17 mouse cellular contexts compared by ENCODE assay signal in the genomic region with DNA sequence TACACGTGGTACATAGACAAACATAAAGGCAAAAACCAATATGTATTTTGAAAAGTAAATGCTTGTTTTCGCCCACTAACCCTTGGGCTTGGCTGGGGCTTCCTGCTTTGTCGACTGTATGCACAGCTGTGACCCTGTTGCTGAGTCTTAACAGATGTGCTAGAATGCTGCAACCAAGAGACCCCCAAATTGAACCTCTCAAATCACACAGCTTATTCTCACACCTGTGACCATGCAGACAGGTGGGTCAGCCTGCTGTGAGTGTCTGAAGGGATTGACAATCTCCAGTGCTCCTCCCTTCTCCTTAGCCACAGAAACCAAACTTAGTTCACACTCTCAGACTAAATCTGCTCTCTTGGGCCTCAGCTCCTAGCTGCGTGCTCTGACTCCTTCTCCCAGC. TPM values are rescaled to one million over a fixed set of nuclear protein-coding genes. Genes with fewer than 3 reads are reported as not detected.
DNase-seq lines count a peak whose midpoint lies in the region; ATAC-seq and TF ChIP-seq lines count a peak whose summit lies in the region.
"Had no signal": no experiment of that assay in that cellular context is flagged by ENCODE, and none has a peak within 500 bp of the region (broad histone marks: within the 10 kb centered on the region; RNA-seq: fewer than 3 reads in every experiment).

No protein-coding gene starts in this region.

- peak overlapping the region; percentile 83 for H3K27ac ChIP-seq in liver, embryonic 12.5 days
- H3K27ac ChIP-seq in liver, postnatal 0 days (ENCODE audit: low read depth) = no peak overlapping the region
- H3K27ac ChIP-seq in hindbrain, postnatal 0 days = peak overlapping the region; percentile 88; the same call in 1 of the 2 replicates
- no peak overlapping the region for H3K27ac ChIP-seq in embryonic facial prominence, embryonic 10.5 days (replicated peaks)
- H3K27ac ChIP-seq: embryonic facial prominence, embryonic 13.5 days; heart, embryonic 13.5 days; stomach, embryonic 15.5 days had no signal

- TF ChIP-seq EP300 in liver, postnatal 0 days (IDR thresholded peaks at IDR 0.05; ENCODE audit: low read depth) = no peak

- H3K27me3 ChIP-seq in liver, embryonic 12.5 days (replicated peaks) = peaks cover 39% of the 10 kb centered on the region
- no peaks in the 10 kb centered on the region; the same call in 1 of the 2 replicates for H3K27me3 ChIP-seq in liver, postnatal 0 days (ENCODE audit: insufficient read depth, low read length)
- H3K27me3 ChIP-seq in hindbrain, postnatal 0 days (ENCODE audit: insufficient read depth, low read length) = no peaks in the 10 kb centered on the region
- H3K27me3 ChIP-seq in myocyte (ENCODE audit: control insufficient read depth, insufficient read depth, insufficient read length) = no peaks in the 10 kb centered on the region
- 0 out of 2 replicates have a peak, but pooled peaks cover 4% of the 10 kb centered on the region for H3K27me3 ChIP-seq in embryonic facial prominence, embryonic 10.5 days (replicated peaks; ENCODE audit: low read depth, poor library complexity, severe bottlenecking)
- H3K27me3 ChIP-seq: embryonic facial prominence, embryonic 13.5 days; stomach, embryonic 15.5 days had no signal

- no peak overlapping the region for H3K9ac ChIP-seq in liver, embryonic 12.5 days
- no peak overlapping the region for H3K9ac ChIP-seq in liver, postnatal 0 days (replicated peaks)
- no peak overlapping the region for H3K9ac ChIP-seq in hindbrain, postnatal 0 days (replicated peaks; ENCODE audit: low read length)
- H3K9ac ChIP-seq: embryonic facial prominence, embryonic 13.5 days; heart, embryonic 13.5 days; stomach, embryonic 15.5 days had no signal

- no peak for ATAC-seq in liver, embryonic 12.5 days
- no peak for ATAC-seq in liver, postnatal 0 days
- ATAC-seq in hindbrain, postnatal 0 days = no peak
- ATAC-seq: CD4-positive, CD25-positive, alpha-beta regulatory T cell, adult 4 months; inflammation-experienced regulatory T-cells, adult 6 months had no signal

- H3ac ChIP-seq in myocyte (ENCODE audit: control insufficient read depth, insufficient read length) = no peak overlapping the region

- peaks cover 17% of the 10 kb centered on the region for H3K36me3 ChIP-seq in liver, embryonic 12.5 days
- no peaks in the 10 kb centered on the region for H3K36me3 ChIP-seq in liver, postnatal 0 days (replicated peaks; ENCODE audit: insufficient read depth, low read length)
- no peaks in the 10 kb centered on the region for H3K36me3 ChIP-seq in hindbrain, postnatal 0 days (ENCODE audit: insufficient read depth, low read length)
- no peaks in the 10 kb centered on the region for H3K36me3 ChIP-seq in myocyte (ENCODE audit: control insufficient read depth, insufficient read depth)
- peaks cover 6% of the 10 kb centered on the region for H3K36me3 ChIP-seq in embryonic facial prominence, embryonic 10.5 days (replicated peaks)
- H3K36me3 ChIP-seq: heart, embryonic 13.5 days had no signal

- TF ChIP-seq CTCF in liver, postnatal 0 days (IDR thresholded peaks at IDR 0.05; ENCODE audit: low read depth) = no peak
- no peak for TF ChIP-seq CTCF in hindbrain, postnatal 0 days (IDR thresholded peaks at IDR 0.05; ENCODE audit: low read depth)

- 45% methylated on average over 4 of the region's 4 CpGs for WGBS in liver, embryonic 12.5 days (ENCODE audit: insufficient replicate concordance)
- 45% methylated on average over 4 of the region's 4 CpGs for WGBS in liver, postnatal 0 days (ENCODE audit: insufficient replicate concordance)
- WGBS in hindbrain, postnatal 0 days = 59% methylated on average over 4 of the region's 4 CpGs
- WGBS in embryonic facial prominence, embryonic 10.5 days = 62% methylated on average over 4 of the region's 4 CpGs

- no peak overlapping the region for H3K4me3 ChIP-seq in liver, embryonic 12.5 days
- H3K4me3 ChIP-seq in liver, postnatal 0 days (ENCODE audit: low read depth, low read length) = no peak overlapping the region
- no peak overlapping the region for H3K4me3 ChIP-seq in hindbrain, postnatal 0 days (ENCODE audit: low read length)
- no peak overlapping the region for H3K4me3 ChIP-seq in myocyte
- no peak overlapping the region for H3K4me3 ChIP-seq in embryonic facial prominence, embryonic 10.5 days
- H3K4me3 ChIP-seq: embryonic facial prominence, embryonic 13.5 days; heart, embryonic 13.5 days; stomach, embryonic 15.5 days had no signal

- no peak for DNase-seq in liver, postnatal 0 days
- no peak for DNase-seq in hindbrain, postnatal 0 days (ENCODE audit: low spot score)
- DNase-seq in thymus, postnatal 25 days = peak; percentile 38
- DNase-seq in embryonic facial prominence, embryonic 10.5 days (ENCODE audit: low spot score) = no peak
- DNase-seq in Muller cell, postnatal 12 days (ENCODE audit: inconsistent ontology term) = no peak
- DNase-seq: cerebellum, postnatal 36 days; gastrocnemius, postnatal 14 days; kidney, postnatal 10 days; lung, adult 2 months had no signal

- H3K4me2 ChIP-seq in liver, embryonic 12.5 days = no peak overlapping the region
- no peak overlapping the region for H3K4me2 ChIP-seq in liver, postnatal 0 days (ENCODE audit: low read depth, low read length)
- H3K4me2 ChIP-seq in hindbrain, postnatal 0 days (ENCODE audit: low read depth, low read length) = no peak overlapping the region
- no peak overlapping the region for H3K4me2 ChIP-seq in myocyte (ENCODE audit: low read depth)
- H3K4me2 ChIP-seq: heart, embryonic 13.5 days had no signal

- peaks cover 85% of the 10 kb centered on the region for H3K4me1 ChIP-seq in liver, embryonic 12.5 days
- H3K4me1 ChIP-seq in liver, postnatal 0 days (ENCODE audit: insufficient read depth) = peaks cover 52% of the 10 kb centered on the region
- peaks cover 45% of the 10 kb centered on the region for H3K4me1 ChIP-seq in hindbrain, postnatal 0 days (ENCODE audit: insufficient read depth, low read length)
- H3K4me1 ChIP-seq in embryonic facial prominence, embryonic 10.5 days = peaks cover 68% of the 10 kb centered on the region

- no peaks in the 10 kb centered on the region for H3K9me3 ChIP-seq in liver, embryonic 12.5 days (replicated peaks)
- no peaks in the 10 kb centered on the region for H3K9me3 ChIP-seq in liver, postnatal 0 days (ENCODE audit: low read length)
- H3K9me3 ChIP-seq in hindbrain, postnatal 0 days (ENCODE audit: low read length) = no peaks in the 10 kb centered on the region
- H3K9me3 ChIP-seq in embryonic facial prominence, embryonic 10.5 days = no peaks in the 10 kb centered on the region
- H3K9me3 ChIP-seq: embryonic facial prominence, embryonic 13.5 days; heart, embryonic 13.5 days; limb, embryonic 10.5 days; stomach, embryonic 15.5 days had no signal

- H3K79me2 ChIP-seq in myocyte (ENCODE audit: control insufficient read depth, insufficient read depth) = no peaks in the 10 kb centered on the region

- no peak for TF ChIP-seq POLR2A in myocyte (IDR thresholded peaks at IDR 0.05; ENCODE audit: insufficient read length, low read depth)

TF ChIP-seq in myocyte, 11 proteins besides CTCF, POLR2A, EP300 and RAD21:
- TF ChIP-seq USF1 (IDR thresholded peaks at IDR 0.05; ENCODE audit: low read depth) = no peak
- peak in 1 of 3 experiments; percentile 43 for TF ChIP-seq MYOG (IDR thresholded peaks at IDR 0.05; ENCODE audit: control insufficient read depth in 1 of 3, insufficient read depth in 1 of 3, insufficient read length in 2 of 3, low read depth in 2 of 3)
- TF ChIP-seq POLR2AphosphoS2 (IDR thresholded peaks at IDR 0.05; ENCODE audit: insufficient read length, low read depth) = no peak
- TF ChIP-seq CEBPB (IDR thresholded peaks at IDR 0.05; ENCODE audit: insufficient read depth, poor library complexity, severe bottlenecking) = no peak
- no peak for TF ChIP-seq SRF (IDR thresholded peaks at IDR 0.05; ENCODE audit: control insufficient read depth, insufficient read length, low read depth)
- no peak for TF ChIP-seq MAX (IDR thresholded peaks at IDR 0.05; ENCODE audit: low read depth)
- peak in 2 of 3 experiments; percentile 51 to 68 for TF ChIP-seq MYOD1 (IDR thresholded peaks at IDR 0.05; ENCODE audit: control insufficient read depth in 1 of 3, insufficient read length in 2 of 3, low read depth in 2 of 3)
- TF ChIP-seq REST (IDR thresholded peaks at IDR 0.05; ENCODE audit: insufficient read depth, insufficient read length) = no peak

RNA-seq across cellular contexts. Expression of gene Hdac11, which starts 1.8 kb away (rescaled TPM):
- 6.0 and 7.5 TPM in 2 replicates for polyA plus RNA-seq in liver, embryonic 12.5 days (2016; fragmentation: Nextera tagmentation; extraction: Ambion mirVana)
- polyA plus RNA-seq in liver, postnatal 0 days (2015; fragmentation: Nextera tagmentation; extraction: Ambion mirVana) = 3.4 and 4.6 TPM in 2 replicates
- 100 and 111 TPM in 2 replicates for total RNA-seq in hindbrain, postnatal 0 days (2014; rRNA removed)
- 50.1 and 50.7 TPM in 2 replicates for polyA plus RNA-seq in hindbrain, postnatal 0 days (2015; fragmentation: Nextera tagmentation; extraction: Ambion mirVana)
- 39.3 TPM for polyA plus RNA-seq in myocyte (2012; fragmentation: generic; extraction: Trizol)
- 8.6 and 9.8 TPM in 2 replicates for polyA plus RNA-seq in embryonic facial prominence, embryonic 10.5 days (2016; fragmentation: Nextera tagmentation; extraction: Ambion mirVana)

RNA-seq across cellular contexts. Expression of gene Nup210, which starts 38.1 kb away (rescaled TPM):
- 54.0 and 55.6 TPM in 2 replicates for polyA plus RNA-seq in liver, embryonic 12.5 days (2016; fragmentation: Nextera tagmentation; extraction: Ambion mirVana)
- polyA plus RNA-seq in liver, postnatal 0 days (2015; fragmentation: Nextera tagmentation; extraction: Ambion mirVana) = 8.5 and 11.8 TPM in 2 replicates
- total RNA-seq in hindbrain, postnatal 0 days (2014; rRNA removed) = 63.0 and 76.0 TPM in 2 replicates
- polyA plus RNA-seq in hindbrain, postnatal 0 days (2015; fragmentation: Nextera tagmentation; extraction: Ambion mirVana) = 14.7 and 15.6 TPM in 2 replicates
- 0.31 TPM for polyA plus RNA-seq in myocyte (2012; fragmentation: generic; extraction: Trizol)
- 15.8 and 17.3 TPM in 2 replicates for polyA plus RNA-seq in embryonic facial prominence, embryonic 10.5 days (2016; fragmentation: Nextera tagmentation; extraction: Ambion mirVana)

RNA-seq across cellular contexts. Expression of gene Fbln2, which starts 57.6 kb away (rescaled TPM):
- polyA plus RNA-seq in liver, embryonic 12.5 days (2016; fragmentation: Nextera tagmentation; extraction: Ambion mirVana) = 15.9 and 17.0 TPM in 2 replicates
- 3.8 and 4.0 TPM in 2 replicates for polyA plus RNA-seq in liver, postnatal 0 days (2015; fragmentation: Nextera tagmentation; extraction: Ambion mirVana)
- total RNA-seq in hindbrain, postnatal 0 days (2014; rRNA removed) = 50.6 and 50.9 TPM in 2 replicates
- 18.5 and 21.2 TPM in 2 replicates for polyA plus RNA-seq in hindbrain, postnatal 0 days (2015; fragmentation: Nextera tagmentation; extraction: Ambion mirVana)
- 167 TPM for polyA plus RNA-seq in myocyte (2012; fragmentation: generic; extraction: Trizol)
- polyA plus RNA-seq in embryonic facial prominence, embryonic 10.5 days (2016; fragmentation: Nextera tagmentation; extraction: Ambion mirVana) = 56.6 and 69.0 TPM in 2 replicates

Comparison
In these comparisons a context has a peak if more than half of its experiments do, and no peak if none do; other contexts are left out.
1. H3K27ac ChIP-seq: peak in liver, embryonic 12.5 days (single experiment) and hindbrain, postnatal 0 days (single experiment); none in liver, postnatal 0 days (single experiment) and embryonic facial prominence, embryonic 10.5 days (single experiment).